Mouse (Mus musculus) gastrocnemius, adult 2 months (tissue): Measurements from ENCODE around the gene Tns2. TPM values are rescaled to one million over a fixed set of nuclear protein-coding genes. Genes with fewer than 3 reads are reported as not detected.

Source experiments
- DNase-seq: peaks from one replicate; pipeline ENCODE4 v3.0.0; 2022
- H3K27ac ChIP-seq: fragments of 200-600 bp; 2 replicates; pipeline ENCODE4 v1.8.1; 2022; ENCODE audit warnings: mild to moderate bottlenecking
- H3K4me3 ChIP-seq: fragments of 200-600 bp; 2 replicates; pipeline ENCODE4 v1.8.1; 2022; ENCODE audit warnings: mild to moderate bottlenecking, moderate library complexity
- CTCF ChIP-seq: fragments of 200-600 bp; IDR thresholded peaks from 2 replicates; pipeline ENCODE4 v1.8.1; 2022; ENCODE audit warnings: antibody characterized with exemption, mild to moderate bottlenecking, moderate library complexity
- intact Hi-C: fragments of 180-260 bp; cut with DNase I; formaldehyde crosslinking; loops from one replicate; pipeline ENCODE4 v1.15.1; 2025
- long read RNA-seq, 2 experiments: library from polyadenylated mRNA; stranded (forward); transcript quantifications; one replicate each; pipeline ENCODE4 v2.0.0; 2021
- total RNA-seq, 2 experiments: library from RNA; stranded (reverse); gene quantifications; 2 replicates each; pipeline ENCODE4 v1.2.3; 2021

Gene Tns2
- total RNA-seq: 10 to 100 TPM; 39.1 to 44.1 TPM
- long read RNA-seq, experiment 1, full-length matches to known transcripts: 20 of 37 reads
- long read RNA-seq, experiment 1, partial matches to known transcripts: 10 of 37 reads
- long read RNA-seq, experiment 1, other reads (novel, unspliced or antisense): 7 of 37 reads
- long read RNA-seq, experiment 2, full-length matches to known transcripts: 15 of 33 reads
- long read RNA-seq, experiment 2, partial matches to known transcripts: 11 of 33 reads
- long read RNA-seq, experiment 2, other reads (novel, unspliced or antisense): 7 of 33 reads

DNA sequence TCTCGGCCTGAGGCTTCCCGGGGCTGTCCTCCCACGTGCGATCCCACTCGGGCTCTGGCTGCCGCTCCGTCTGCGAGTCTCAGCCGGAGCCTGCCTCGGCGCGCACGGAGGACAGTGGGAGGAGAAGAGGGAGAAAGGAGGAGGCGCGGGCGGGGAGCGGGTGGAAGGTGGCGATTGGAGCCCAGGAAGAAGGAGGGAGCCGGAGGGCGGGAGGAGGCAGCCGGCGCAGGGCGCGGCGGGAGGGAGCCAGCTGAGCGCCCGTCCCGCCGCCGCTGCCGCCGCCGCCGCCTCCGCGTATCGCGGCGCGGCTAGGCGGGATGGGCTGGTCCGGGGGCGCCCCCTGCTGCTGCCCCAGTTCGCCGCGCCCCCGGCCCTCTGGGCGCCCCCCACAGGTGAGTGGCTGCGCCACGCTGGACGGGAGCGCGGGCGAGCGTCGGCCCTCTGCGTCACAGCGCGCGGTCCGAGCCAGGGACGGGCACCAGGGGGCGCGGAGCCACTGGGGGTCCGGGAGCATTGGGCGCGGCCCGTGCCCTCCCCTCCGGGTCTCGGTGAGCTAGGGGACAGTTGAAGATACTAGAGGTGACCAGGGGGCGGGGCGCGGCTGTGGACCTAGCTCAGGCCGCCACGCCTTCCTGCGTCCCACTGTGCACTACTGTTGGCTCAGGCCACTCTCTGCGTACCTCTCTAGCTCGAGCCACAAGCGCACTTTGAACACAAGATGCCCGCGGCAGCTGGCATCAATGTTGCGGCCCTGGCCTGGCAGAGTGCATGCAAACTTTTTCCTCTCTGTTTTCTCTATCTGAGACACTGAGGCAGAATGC is at the start of gene Tns2:
TSS of gene Tns2 (plus strand) at position 253 of the 821 bp plus-strand sequence.
- intact Hi-C loops: no loop called here
- DNase-seq: peak; percentile 93
- Histone ChIP-seq H3K4me3 (peak within 1 kb of the TSS; percentile 87), H3K27ac (peak within 1 kb of the TSS; percentile 96)
- peak; percentile 75 for TF ChIP-seq CTCF

DNA sequence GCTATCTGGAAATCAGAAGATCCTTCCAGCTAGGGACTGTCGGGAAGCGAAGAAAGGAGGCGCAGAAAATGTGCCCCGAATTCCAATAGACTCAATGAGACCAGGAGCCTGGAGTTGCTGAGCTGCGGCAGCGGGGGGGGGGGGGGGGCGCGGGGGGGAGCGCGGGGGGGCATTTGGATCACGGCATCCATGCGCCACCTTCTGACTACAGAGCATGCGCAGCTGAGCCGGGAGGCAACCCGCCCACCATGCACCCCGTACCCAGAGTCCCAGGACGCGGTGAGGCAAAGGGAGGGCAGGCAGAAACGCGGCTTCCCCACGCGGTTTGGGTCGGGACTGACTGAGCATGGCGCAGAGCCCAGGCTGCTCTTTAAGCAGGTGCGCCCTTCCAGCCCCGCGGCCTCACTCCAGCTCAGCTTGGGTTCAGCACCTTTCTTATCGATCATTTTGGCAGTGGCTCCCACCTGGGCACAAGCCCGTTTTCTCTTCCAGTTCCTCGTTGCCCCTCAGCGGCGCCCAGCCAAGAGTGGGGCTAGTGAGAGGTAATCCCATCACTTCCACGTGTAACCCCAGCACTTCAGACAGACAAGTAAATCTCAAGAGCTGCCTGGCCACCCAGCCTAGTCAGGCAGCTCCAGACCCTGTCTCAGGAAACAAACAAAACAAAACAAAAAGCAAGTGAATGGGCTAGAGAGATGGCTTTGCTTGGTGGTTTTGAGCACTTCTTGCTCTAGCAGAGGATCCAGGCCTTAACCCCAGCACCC is 48.1 kb upstream of the Tns2 start:
- intact Hi-C loops: no loop called here
- no peak for TF ChIP-seq CTCF
- Histone ChIP-seq H3K4me3 (peak overlapping the region; percentile 71), H3K27ac (no peak overlapping the region)
- peak; percentile 53 for DNase-seq

DNA sequence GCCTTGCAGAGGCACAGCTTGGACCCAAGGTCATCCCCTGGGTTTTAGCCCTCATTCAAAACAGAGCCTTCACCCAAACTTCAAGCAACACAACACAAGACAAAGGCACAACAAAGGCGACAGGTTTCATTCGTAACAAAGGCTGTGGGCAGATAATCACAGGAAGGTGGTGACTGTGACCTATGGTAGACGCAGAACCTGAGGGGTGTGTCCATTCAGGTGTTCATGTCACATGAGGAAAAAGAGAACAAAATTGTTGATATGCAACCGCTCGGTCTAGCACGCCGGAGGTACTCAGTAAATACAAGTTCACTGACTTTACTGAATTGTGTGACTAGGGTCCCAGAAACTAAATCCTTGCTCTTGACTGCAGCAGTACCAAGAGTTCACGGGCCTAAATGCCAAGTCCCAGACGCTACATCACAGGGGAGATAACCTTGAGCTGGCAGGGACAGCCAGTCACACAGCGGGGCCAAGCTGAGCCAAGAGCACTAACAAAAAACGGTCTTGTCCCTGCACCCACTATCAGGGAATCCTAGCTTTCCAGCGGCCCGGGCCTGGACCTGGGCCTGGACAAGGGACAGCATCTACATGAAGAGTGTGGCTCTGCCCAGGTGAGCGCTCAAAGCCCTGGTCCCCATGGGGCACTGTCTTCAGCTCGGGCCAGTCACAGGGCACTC is 43.6 kb upstream of the Tns2 start:
- intact Hi-C loops: no loop called here
- DNase-seq: no peak
- Histone ChIP-seq H3K27ac (no peak overlapping the region), H3K4me3 (no peak overlapping the region)
- TF ChIP-seq CTCF: no peak

DNA sequence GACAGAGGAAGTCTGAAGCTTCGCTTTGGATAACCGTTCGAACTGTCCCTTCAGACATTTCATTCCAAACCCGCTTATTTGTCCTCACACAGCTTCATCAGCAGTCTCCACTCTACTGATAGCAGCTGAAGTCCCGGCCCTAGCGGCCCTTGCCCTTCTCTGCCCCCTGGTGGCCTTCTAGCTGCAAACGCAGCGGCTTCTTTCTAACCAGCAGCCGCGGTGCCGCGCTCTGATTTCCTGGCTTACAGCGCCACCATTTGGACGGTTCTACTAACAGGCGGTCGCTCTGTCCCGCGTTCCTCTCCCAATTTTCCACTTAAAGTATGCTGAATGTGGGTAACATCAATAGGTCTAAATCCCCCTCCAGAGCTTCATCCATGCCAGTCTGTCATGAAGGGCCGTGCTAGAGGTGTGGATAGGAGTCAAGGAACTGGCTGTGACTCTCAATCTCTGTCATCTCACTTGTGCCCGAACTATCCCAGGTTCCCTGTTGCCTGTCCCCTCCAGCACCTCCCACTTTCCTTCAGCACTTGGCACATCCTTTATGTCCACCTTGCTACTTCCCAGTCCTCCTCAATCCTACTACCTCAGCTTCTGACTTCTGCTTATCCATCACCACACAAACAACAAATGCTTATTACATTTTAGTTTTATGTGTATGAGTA is 34.4 kb upstream of the Tns2 start:
- no peak overlapping the region for H3K27ac ChIP-seq
- no peak for TF ChIP-seq CTCF
- H3K4me3 ChIP-seq: no peak overlapping the region
- intact Hi-C loops: loop anchor here (1.0 to 5.0 kb wide), 3 partner anchors 77 to 547 kb away; no protein-coding TSS in a partner anchor
- DNase-seq: peak; percentile 94

DNA sequence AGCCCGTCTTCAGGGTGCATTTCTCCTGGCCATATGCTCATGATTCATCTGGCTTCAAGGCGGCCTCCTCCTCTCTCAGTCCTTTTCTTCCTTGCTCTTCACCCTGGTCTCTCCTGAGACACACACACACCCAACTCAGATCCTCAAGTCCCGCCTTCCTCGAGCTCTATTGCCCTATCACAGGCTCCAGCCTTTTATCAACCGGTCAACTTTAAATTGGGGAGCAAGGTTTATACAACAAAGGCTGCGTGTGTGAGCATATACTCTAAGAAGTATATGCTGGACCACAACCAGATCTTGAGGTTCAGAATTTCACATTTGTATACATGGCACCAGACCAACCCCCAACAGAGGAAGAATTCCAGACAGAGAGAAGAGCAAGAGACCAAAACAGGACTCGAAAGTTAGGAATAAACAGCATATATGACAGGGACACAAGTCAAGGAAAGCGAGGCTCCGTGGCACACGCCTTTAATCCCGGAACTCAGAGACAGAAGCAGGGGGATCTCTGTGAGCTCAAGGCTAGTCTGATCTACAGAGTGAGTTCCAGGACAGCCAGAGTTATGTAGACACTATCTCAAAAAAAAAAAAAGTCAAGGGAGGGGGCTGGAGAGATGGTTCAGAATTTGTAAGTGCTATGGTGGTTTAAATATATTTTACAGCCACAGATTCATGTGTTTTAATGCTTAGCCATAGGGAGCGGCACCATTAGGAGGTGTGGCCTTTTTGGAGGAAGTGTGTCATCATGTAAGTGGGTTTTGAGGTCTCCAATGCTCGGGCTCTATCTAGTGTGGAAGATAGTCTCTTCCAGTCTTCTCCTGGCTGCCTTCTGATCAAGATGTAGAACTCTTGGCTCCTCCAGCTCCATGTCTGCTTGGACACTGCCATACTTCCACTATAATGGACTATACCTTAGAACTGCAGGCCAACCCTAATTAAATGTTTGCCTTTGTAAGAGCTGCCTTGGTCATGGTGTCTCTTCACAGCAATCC is 29.4 kb upstream of the Tns2 start:
- intact Hi-C loops: loop anchor here (5.0 to 10.0 kb wide), 2 partner anchors 748 to 1456 kb away; partner anchors contain the start of gene Dazap2
- no peak for DNase-seq
- TF ChIP-seq CTCF: no peak
- Histone ChIP-seq H3K4me3 (no peak overlapping the region), H3K27ac (no peak overlapping the region)

DNA sequence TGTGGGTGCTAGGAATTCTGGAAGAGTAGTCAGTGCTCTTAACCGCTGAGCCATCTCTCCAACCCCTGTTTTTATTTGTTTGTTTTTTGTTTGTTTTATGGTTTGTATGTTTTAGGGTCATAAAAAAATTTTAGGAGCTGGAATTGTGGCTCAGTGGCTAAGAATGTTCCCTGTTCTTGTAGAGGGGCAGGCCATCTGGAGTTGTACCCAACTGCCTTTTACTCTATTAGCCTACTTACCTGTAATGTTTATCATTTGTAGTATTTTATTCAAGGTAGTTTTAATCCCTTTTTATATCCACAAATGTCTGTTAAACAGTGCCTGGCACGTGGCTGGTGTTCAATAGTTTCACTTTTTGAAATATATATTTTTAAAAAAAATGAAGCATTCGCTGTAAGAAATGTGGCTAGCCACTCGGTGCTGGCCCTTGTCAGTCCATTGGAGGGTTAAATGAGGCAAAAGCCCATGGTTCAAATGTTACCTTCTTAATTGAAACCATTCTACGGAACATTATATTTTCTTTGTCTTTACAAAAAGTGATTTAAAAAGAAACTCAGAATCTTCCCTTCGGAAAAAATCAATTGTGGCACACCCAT is 27.2 kb upstream of the Tns2 start:
- H3K27ac ChIP-seq: peak overlapping the region; percentile 98
- peak overlapping the region; percentile 90 for H3K4me3 ChIP-seq
- no peak for TF ChIP-seq CTCF
- intact Hi-C loops: loop anchor here (5.0 to 10.0 kb wide), 2 partner anchors 751 to 1458 kb away; partner anchors contain the start of gene Dazap2
- DNase-seq: no peak

DNA sequence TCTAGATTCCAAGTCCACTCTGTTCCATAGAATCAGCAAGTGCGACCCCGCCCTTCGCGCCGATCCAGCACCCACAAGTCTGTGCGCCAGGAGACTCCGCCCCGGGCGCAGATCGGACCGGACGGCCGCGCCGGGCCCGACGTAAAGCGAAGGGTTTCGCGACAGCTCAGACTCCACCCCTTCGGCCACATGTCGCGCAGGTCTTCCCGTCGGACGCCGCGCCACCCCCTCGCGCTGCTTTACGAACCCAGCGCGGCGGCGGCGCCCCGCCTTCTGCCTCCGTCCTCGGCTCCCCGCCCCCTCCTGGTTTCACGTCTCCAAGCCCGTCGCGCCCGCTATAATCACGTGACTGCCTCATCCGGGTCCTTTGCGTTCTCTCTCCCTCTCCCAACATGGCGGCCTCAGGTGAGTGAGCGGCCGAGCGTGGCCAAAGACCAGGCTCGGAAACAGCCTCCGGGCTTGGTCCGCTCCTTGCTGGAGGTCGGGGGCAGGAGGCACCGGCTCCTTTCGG is 26.6 kb upstream of the Tns2 start, which contains the start of gene Eif4b:
TSS of gene Eif4b (plus strand) at position 215 of the 511 bp plus-strand sequence.
- DNase-seq: peak; percentile 100
- intact Hi-C loops: loop anchor here (5.0 to 10.0 kb wide), 2 partner anchors 751 to 1459 kb away; partner anchors contain the start of gene Dazap2
- peak within 1 kb of the TSS; percentile 90 for H3K4me3 ChIP-seq
- no peak for TF ChIP-seq CTCF
- H3K27ac ChIP-seq: peak within 1 kb of the TSS; percentile 98

DNA sequence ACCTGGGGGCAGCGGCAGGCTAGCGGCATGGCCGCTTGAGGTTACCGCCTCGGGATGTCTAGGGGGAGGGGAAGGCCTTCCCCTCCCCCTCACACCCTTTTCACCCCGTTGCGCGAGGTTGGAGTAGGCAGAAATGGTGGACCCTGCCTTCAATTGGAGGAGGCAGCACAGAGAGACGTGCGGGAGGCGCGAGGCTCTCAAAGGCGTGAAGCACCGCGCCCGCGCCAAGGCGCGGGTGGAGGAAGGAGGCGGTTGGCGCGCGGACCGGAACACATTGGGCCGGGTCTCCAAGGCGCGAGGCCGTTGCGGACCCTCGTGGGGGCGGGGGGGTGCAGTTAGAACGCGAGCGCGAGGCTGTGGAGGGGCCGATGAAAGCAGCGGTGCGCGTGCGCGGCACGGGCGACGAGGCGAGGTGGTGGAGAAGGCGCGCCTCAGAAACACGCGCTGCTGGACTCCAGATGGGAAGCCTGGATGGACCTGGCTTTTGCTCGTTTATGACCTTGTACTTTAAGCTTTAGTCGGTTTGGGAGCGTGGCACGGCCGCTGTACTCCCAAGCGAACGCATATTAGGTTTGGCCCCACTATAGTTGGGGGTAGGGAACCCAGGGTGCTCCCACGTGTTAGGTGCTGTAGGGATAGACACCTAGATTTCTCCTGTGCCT is 26.0 kb upstream of the Tns2 start:
- Histone ChIP-seq H3K27ac (peak overlapping the region; percentile 98), H3K4me3 (peak overlapping the region; percentile 90)
- TF ChIP-seq CTCF: no peak
- intact Hi-C loops: loop anchor here (5.0 to 10.0 kb wide), 2 partner anchors 752 to 1459 kb away; partner anchors contain the start of gene Dazap2
- peak; percentile 79 for DNase-seq

DNA sequence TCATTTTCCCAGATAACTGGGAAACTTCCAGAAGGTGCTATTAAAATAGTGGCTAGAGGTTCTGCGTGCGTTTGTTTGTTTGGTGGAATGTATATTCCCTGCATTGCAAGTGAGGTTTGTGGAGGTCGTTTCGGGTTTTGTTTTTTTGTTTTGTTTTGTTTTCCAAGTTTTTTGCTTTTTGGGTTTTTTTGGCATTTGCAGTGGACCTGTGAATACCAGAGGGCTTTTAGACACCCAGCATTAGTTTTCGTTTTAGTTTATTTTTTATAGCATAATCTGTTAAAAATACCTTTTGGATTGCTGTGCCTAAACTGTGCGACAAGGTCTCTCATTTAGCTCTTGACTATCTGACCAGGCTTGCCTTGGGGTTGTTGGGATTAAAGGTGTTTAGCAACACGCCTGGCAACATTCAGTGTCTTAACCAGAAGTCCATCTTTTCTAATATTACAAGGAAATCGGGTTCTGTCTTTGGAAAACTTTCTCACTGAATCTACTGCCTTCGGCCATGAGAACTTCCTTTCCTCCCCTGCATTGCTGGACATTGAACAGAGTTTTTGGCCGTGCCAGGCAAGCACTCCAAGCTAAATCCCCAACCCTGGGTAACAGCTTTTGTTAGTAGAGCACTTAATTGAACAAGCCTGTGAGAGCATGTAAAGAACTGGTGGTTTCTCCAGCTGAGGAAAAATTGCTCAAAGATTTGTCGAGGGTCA is 25.2 kb upstream of the Tns2 start:
- no peak for DNase-seq
- intact Hi-C loops: loop anchor here (5.0 to 10.0 kb wide), 2 partner anchors 753 to 1460 kb away; partner anchors contain the start of gene Dazap2
- TF ChIP-seq CTCF: no peak
- H3K27ac ChIP-seq: peak overlapping the region; percentile 98
- peak overlapping the region; percentile 90 for H3K4me3 ChIP-seq
